Mouse (Mus musculus): Measurements from ENCODE around the gene Rhox2b. TPM values are rescaled to one million over a fixed set of nuclear protein-coding genes. Genes with fewer than 3 reads are reported as not detected.
"Not testable (repeated sequence)": the region's sequence is repeated elsewhere in the genome, so short reads cannot be mapped to it uniquely, and the experiment has no call there.

Rhox2b gene
- total RNA-seq (2021), result not detected in 2 replicates
- long read RNA-seq, result 0 reads

DNA sequence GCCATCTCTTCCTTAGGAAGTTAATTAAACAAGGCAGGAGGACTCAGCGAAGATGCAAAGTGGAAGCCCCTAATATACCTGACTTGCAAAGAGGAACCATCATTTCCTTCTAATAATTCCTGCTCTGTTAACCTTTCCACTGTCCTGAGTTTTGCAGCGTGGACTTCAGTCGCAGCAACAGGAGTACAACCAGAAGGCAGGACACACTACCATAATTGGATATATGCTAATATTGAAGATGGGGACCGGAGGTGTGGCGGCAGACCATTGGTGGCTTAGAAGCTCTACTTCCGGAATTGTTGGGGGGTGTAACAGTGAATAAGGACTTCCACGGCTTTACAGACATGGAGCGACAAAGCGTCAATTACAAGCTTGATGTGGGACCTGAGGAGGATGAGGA is at the start of gene Rhox2b:
Gene Rhox2b (plus strand): TSS at position 301 of the 400 bp plus-strand sequence.
- DNase-seq, result not testable (repeated sequence)

DNA sequence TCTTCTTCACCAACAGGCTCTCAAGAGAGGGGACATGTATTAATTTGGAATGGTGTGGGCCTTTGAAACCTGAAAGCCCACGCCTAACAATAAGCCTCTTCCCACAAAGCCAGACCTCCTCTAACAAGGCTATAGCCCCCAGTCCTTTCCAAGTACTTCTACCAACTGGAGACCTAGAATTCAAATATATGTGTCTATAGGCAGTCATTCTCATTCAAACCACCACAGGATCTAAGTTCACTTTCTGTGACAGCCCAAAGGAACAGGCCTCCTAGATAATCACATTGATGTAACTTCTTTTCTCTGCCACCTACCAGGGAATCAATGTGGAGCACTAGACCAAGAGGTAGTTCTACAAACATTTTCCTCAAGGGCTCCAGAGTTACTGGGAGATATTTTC is 32.1 kb upstream of the Rhox2b start, which contains the start of gene Rhox3a2:
Gene Rhox3a2 (plus strand): TSS at position 301 of the 400 bp plus-strand sequence.
- DNase-seq, result not testable (repeated sequence)

DNA sequence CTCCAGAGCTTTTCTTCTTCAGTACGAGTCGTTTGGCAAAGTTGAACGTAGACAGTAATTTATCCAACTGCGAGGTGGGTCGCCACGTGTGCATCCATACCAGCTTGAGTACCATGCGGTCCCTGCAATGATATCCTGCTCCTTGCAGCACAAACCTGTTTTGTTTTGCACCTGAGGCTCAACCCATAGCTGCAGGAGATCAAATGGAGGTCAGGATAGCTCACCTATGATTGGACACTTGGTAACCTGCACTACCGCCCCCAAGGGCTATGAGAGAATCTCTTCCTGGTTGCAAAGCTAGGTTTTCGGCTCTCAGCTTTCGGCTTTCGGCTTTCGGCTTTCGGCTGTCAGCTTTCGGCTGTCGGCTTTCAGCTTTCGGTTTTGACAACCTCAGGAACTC is 21.3 kb upstream of the Rhox2b start, which contains the start of gene Rhox4a2:
Gene Rhox4a2 (plus strand): TSS at position 301 of the 400 bp plus-strand sequence.
- not testable (repeated sequence) for DNase-seq

DNA sequence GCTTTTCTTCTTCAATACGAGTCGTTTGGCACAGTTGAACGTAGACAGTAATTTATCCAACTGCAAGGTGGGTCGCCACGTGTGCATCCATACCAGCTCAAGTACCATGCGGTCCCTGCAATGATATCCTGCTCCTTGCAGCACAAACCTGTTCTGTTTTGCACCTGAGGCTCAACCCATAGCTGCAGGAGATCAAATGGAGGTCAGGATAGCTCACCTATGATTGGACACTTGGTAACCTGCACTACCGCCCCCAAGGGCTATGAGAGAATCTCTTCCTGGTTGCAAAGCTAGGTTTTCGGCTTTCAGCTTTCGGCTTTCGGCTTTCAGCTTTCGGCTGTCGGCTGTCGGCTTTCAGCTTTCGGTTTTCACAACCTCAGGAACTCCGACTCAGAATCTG is 20.3 kb downstream of the Rhox2b start, which contains the start of gene Rhox4b:
Gene Rhox4b (plus strand): TSS at position 301 of the 400 bp plus-strand sequence.
- DNase-seq, result not testable (repeated sequence)

DNA sequence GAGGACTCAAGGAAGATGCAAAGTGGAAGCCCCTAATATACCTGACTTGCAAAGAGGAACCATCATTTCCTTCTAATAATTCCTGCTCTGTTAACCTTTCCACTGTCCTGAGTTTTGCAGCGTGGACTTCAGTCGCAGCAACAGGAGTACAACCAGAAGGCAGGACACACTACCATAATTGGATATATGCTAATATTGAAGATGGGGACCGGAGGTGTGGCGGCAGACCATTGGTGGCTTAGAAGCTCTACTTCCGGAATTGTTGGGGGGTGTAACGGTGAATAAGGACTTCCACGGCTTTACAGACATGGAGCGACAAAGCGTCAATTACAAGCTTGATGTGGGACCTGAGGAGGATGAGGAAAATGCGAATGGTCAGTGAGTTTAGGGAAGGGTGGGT is 41.5 kb downstream of the Rhox2b start, which contains the start of gene Rhox2c:
Gene Rhox2c (plus strand): TSS at position 301 of the 400 bp plus-strand sequence.
- DNase-seq, result not testable (repeated sequence)

DNA sequence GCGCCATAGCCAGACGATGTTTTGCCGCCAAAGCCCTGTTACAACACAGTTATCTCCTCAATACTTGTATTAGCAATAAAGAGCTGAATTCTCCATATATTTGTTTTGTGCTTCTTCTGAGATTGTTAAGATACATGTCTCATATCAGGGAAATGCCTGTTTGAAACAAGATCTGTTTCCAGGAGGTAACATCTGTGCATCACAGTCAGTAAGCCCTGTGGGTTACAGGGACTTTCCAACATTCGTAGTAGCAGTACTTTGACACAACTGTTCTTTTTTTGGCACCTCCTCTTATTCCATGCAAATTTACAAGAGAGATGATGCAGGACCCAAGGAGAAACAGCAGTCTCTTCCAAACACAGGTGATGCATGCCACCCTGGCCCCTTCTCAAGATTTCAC is 46.4 kb downstream of the Rhox2b start, which contains the start of gene Rhox3c:
Gene Rhox3c (plus strand): TSS at position 301 of the 400 bp plus-strand sequence.
- DNase-seq, result not testable (repeated sequence)

Other genes starting within 250 kb of the Rhox2b start
- not detected in 2 replicates for gene Akap14, start 243.2 kb upstream of the Rhox2b start, total RNA-seq (2021)
- gene Ndufa1, start 220.9 kb upstream of the Rhox2b start, total RNA-seq (2021), result 378 and 382 TPM in 2 replicates
- gene Rnf113a1, start 220.8 kb upstream of the Rhox2b start, total RNA-seq (2021), result 4.9 and 5.2 TPM in 2 replicates
- gene Gm9, start 201.0 kb upstream of the Rhox2b start, total RNA-seq (2021), result not detected in 2 replicates
- not detected in 2 replicates for gene Rhox1, start 189.8 kb upstream of the Rhox2b start, total RNA-seq (2021)
- not detected in 2 replicates for gene Rhox2a, start 167.1 kb upstream of the Rhox2b start, total RNA-seq (2021)
- not detected in 2 replicates for gene Rhox3a, start 162.1 kb upstream of the Rhox2b start, total RNA-seq (2021)
- not detected in 2 replicates for gene Rhox4a, start 146.7 kb upstream of the Rhox2b start, total RNA-seq (2021)
- not detected in 2 replicates for gene Rhox3a2, start 32.0 kb upstream of the Rhox2b start, total RNA-seq (2021)
- not detected in 2 replicates for gene Rhox4a2, start 21.2 kb upstream of the Rhox2b start, total RNA-seq (2021)
- gene Rhox4b, start 20.4 kb downstream of the Rhox2b start, total RNA-seq (2021), result not detected in 2 replicates
- not detected in 2 replicates for gene Rhox2c, start 41.6 kb downstream of the Rhox2b start, total RNA-seq (2021)
- gene Rhox3c, start 46.5 kb downstream of the Rhox2b start, total RNA-seq (2021), result not detected in 2 replicates
- not detected in 2 replicates for gene Rhox4c, start 68.3 kb downstream of the Rhox2b start, total RNA-seq (2021)
- gene Rhox2d, start 81.4 kb downstream of the Rhox2b start, total RNA-seq (2021), result not detected in 2 replicates
- gene Rhox4d, start 102.3 kb downstream of the Rhox2b start, total RNA-seq (2021), result not detected in 2 replicates
- not detected in 2 replicates for gene Rhox2e, start 118.4 kb downstream of the Rhox2b start, total RNA-seq (2021)
- gene Rhox3e, start 130.0 kb downstream of the Rhox2b start, total RNA-seq (2021), result not detected in 2 replicates
- gene Rhox4e, start 145.3 kb downstream of the Rhox2b start, total RNA-seq (2021), result not detected in 2 replicates
- gene Rhox2f, start 159.3 kb downstream of the Rhox2b start, total RNA-seq (2021), result not detected in 2 replicates
- gene Rhox3f, start 168.9 kb downstream of the Rhox2b start, total RNA-seq (2021), result not detected in 2 replicates
- gene Rhox4f, start 195.6 kb downstream of the Rhox2b start, total RNA-seq (2021), result not detected in 2 replicates
- not detected in 2 replicates for gene Rhox3g, start 216.5 kb downstream of the Rhox2b start, total RNA-seq (2021)
- not detected in 2 replicates for gene Rhox2g, start 231.4 kb downstream of the Rhox2b start, total RNA-seq (2021)
- gene Rhox4g, start 239.3 kb downstream of the Rhox2b start, total RNA-seq (2021), result not detected in 2 replicates